Mouse (Mus musculus) midbrain, embryonic 11.5 days (tissue): ENCODE data around the gene Fosl1. TPM values are rescaled to one million over a fixed set of nuclear protein-coding genes. Genes with fewer than 3 reads are reported as not detected.

Experiments used
- ATAC-seq: fragments of 200-750 bp; cut with Nextera tagmentation; 2 replicates; pipeline ENCODE4 v1.8.0; 2017; ENCODE audit warnings: moderate TSS enrichment, moderate library complexity; ENCODE audit not compliant: low FRiP score
- DNase-seq: peaks from one replicate; pipeline ENCODE4 v3.0.0; 2015; ENCODE audit warnings: low spot score; ENCODE audit errors: missing footprints
- H3K27ac ChIP-seq: fragments of 300-500 bp; sonication (generic); 2 replicates; pipeline ENCODE4 v1.5.1; 2014; ENCODE audit warnings: low read depth, low read length
- H3K27me3 ChIP-seq: fragments of 300-500 bp; sonication (generic); 2 replicates; pipeline ENCODE4 v1.6.1; 2014; ENCODE audit warnings: mild to moderate bottlenecking, low read length, moderate library complexity, mixed read lengths; ENCODE audit not compliant: control insufficient read depth, insufficient read depth
- H3K36me3 ChIP-seq: fragments of 300-500 bp; sonication (generic); 2 replicates; pipeline ENCODE4 v1.6.1; 2014; ENCODE audit warnings: mild to moderate bottlenecking, low read length, moderate library complexity, mixed read lengths; ENCODE audit not compliant: control insufficient read depth, insufficient read depth
- H3K4me1 ChIP-seq: fragments of 300-500 bp; sonication (generic); 2 replicates; pipeline ENCODE4 v1.6.1; 2014; ENCODE audit warnings: low read length; ENCODE audit not compliant: control insufficient read depth, insufficient read depth
- H3K4me2 ChIP-seq: fragments of 300-500 bp; sonication (generic); 2 replicates; pipeline ENCODE4 v1.6.1; 2014; ENCODE audit warnings: mild to moderate bottlenecking, moderate library complexity
- H3K4me3 ChIP-seq: fragments of 300-500 bp; sonication (generic); 2 replicates; pipeline ENCODE4 v1.5.1; 2014; ENCODE audit warnings: low read depth, low read length
- H3K9ac ChIP-seq: fragments of 300-500 bp; sonication (generic); 2 replicates; pipeline ENCODE4 v1.6.1; 2014; ENCODE audit warnings: low read length
- H3K9me3 ChIP-seq: fragments of 300-500 bp; sonication (generic); 2 replicates; pipeline ENCODE4 v1.6.1; 2016; ENCODE audit warnings: low read length; ENCODE audit not compliant: control insufficient read depth
- WGBS: fragments of 180-500 bp; shearing (Covaris S2); extraction: QIAGEN DNeasy Blood & Tissue Kit; methylation state at CpG from one replicate; pipeline ENCODE4 v1.1.7; 2014; 5-methylcytosine and 5-hydroxymethylcytosine counted together
- polyA plus RNA-seq: library from polyadenylated mRNA; unstranded; fragments of >200 nt; fragmentation: Nextera tagmentation; extraction: Ambion mirVana; gene quantifications from 2 replicates; pipeline ENCODE4 v1.2.1, GENCODE M21; 2014

The Fosl1 gene
- polyA plus RNA-seq, 1 experiment from 2014 or later, result not detected

GRCm38 (mm10) chr19:5495353-5496051 is 48.2 kb downstream of the Fosl1 start:
- ATAC-seq, result no peak

GRCm38 (mm10) chr19:5496052-5496370 is 48.7 kb downstream of the Fosl1 start:
- 92% methylated on average over 16 of the region's 16 CpGs for WGBS
- H3K4me1 ChIP-seq, result peaks cover 12% of the 10 kb centered on the region
- no peaks in the 10 kb centered on the region for H3K27me3 ChIP-seq
- no peaks in the 10 kb centered on the region for H3K9me3 ChIP-seq
- no peak for ATAC-seq
- no peak overlapping the region for H3K9ac ChIP-seq
- DNase-seq, result no peak
- peaks cover 14% of the 10 kb centered on the region for H3K36me3 ChIP-seq
- H3K4me2 ChIP-seq, result no peak overlapping the region
- no peak overlapping the region for H3K27ac ChIP-seq
- no peak overlapping the region for H3K4me3 ChIP-seq

More at GRCm38 (mm10) chr19:5495353-5496051, 48.2 kb downstream of the Fosl1 start:
- Histone ChIP-seq H3K4me1 (peaks cover 12% of the 10 kb centered on the region), H3K4me2 (no peak overlapping the region), H3K4me3 (no peak overlapping the region), H3K36me3 (peaks cover 14% of the 10 kb centered on the region), H3K9me3 (no peaks in the 10 kb centered on the region), H3K27ac (no peak overlapping the region), H3K27me3 (no peaks in the 10 kb centered on the region), H3K9ac (no peak overlapping the region)
- peak; percentile 89 for DNase-seq
- 83% methylated on average over 12 of the region's 12 CpGs for WGBS

- Histone ChIP-seq H3K36me3 (peaks cover 2% of the 10 kb centered on the region; the same call in 1 of the 2 replicates), H3K27me3 (no peaks in the 10 kb centered on the region), H3K4me3 (no peak overlapping the region), H3K4me1 (no peaks in the 10 kb centered on the region), H3K27ac (no peak overlapping the region), H3K4me2 (no peak overlapping the region), H3K9me3 (no peaks in the 10 kb centered on the region), H3K9ac (no peak overlapping the region)
- DNase-seq, result no peak
- 95% methylated on average over 2 of the region's 2 CpGs for WGBS
- no peak for ATAC-seq
Measured at GRCm38 (mm10) chr19:5500330-5500875, 53.1 kb downstream of the Fosl1 start.

- whole genome bisulfite sequencing, result 51% methylated on average over 17 of the region's 17 CpGs
- ATAC-seq, result no peak
- no peaks in the 10 kb centered on the region for H3K4me1 ChIP-seq
Measured at GRCm38 (mm10) chr19:5503687-5504086, 56.3 kb downstream of the Fosl1 start, which contains the start of gene 1700020D05Rik. TSS of gene 1700020D05Rik (minus strand) at chr19:5503787.

More at GRCm38 (mm10) chr19:5503687-5504086, 56.3 kb downstream of the Fosl1 start, which contains the start of gene 1700020D05Rik:
- no peaks in the 10 kb centered on the region for H3K9me3 ChIP-seq
- H3K4me3 ChIP-seq, result no peak within 1 kb of the TSS
- no peaks in the 10 kb centered on the region for H3K36me3 ChIP-seq
- no peaks in the 10 kb centered on the region for H3K27me3 ChIP-seq
- no peak within 1 kb of the TSS for H3K4me2 ChIP-seq
- no peak within 1 kb of the TSS for H3K27ac ChIP-seq
- H3K9ac ChIP-seq, result no peak within 1 kb of the TSS
- no peak for DNase-seq

Other genes with a start within 250 kb of the Fosl1 start
- 24.8 and 26.1 TPM in 2 replicates for gene Pacs1, start 174.4 kb upstream of the Fosl1 start, polyA plus RNA-seq
- 377 and 399 TPM in 2 replicates for gene Sf3b2, start 152.1 kb upstream of the Fosl1 start, polyA plus RNA-seq
- gene Gal3st3, start 149.2 kb upstream of the Fosl1 start, polyA plus RNA-seq, result 15.6 TPM in 2 replicates
- gene Catsper1, start 111.8 kb upstream of the Fosl1 start, polyA plus RNA-seq, result not detected in 2 replicates
- 1.0 and 2.1 TPM in 2 replicates for gene Cst6, start 98.0 kb upstream of the Fosl1 start, polyA plus RNA-seq
- gene Eif1ad, start 80.8 kb upstream of the Fosl1 start, polyA plus RNA-seq, result 68.1 and 73.9 TPM in 2 replicates
- 477 and 512 TPM in 2 replicates for gene Banf1, start 80.4 kb upstream of the Fosl1 start, polyA plus RNA-seq
- 74.0 and 81.0 TPM in 2 replicates for gene Sart1, start 58.8 kb upstream of the Fosl1 start, polyA plus RNA-seq
- gene Tsga10ip, start 45.0 kb upstream of the Fosl1 start, polyA plus RNA-seq, result not detected in 2 replicates
- 187 and 204 TPM in 2 replicates for gene Drap1, start 22.6 kb upstream of the Fosl1 start, polyA plus RNA-seq
- gene AI837181, start 22.4 kb upstream of the Fosl1 start, polyA plus RNA-seq, result 31.6 and 33.1 TPM in 2 replicates
- gene Ccdc85b, start 10.3 kb downstream of the Fosl1 start, polyA plus RNA-seq, result 6.9 and 7.8 TPM in 2 replicates
- gene Fibp, start 13.1 kb downstream of the Fosl1 start, polyA plus RNA-seq, result 98.3 and 103 TPM in 2 replicates
- gene Ctsw, start 21.0 kb downstream of the Fosl1 start, polyA plus RNA-seq, result 2.4 and 3.0 TPM in 2 replicates
- gene Efemp2, start 26.4 kb downstream of the Fosl1 start, polyA plus RNA-seq, result 52.7 and 54.7 TPM in 2 replicates
- 38.4 TPM in 2 replicates for gene Mus81, start 40.9 kb downstream of the Fosl1 start, polyA plus RNA-seq
- gene Cfl1, start 42.9 kb downstream of the Fosl1 start, polyA plus RNA-seq, result 3,750 and 3,786 TPM in 2 replicates
- not detected in 2 replicates for gene 1700020D05Rik, start 56.2 kb downstream of the Fosl1 start, polyA plus RNA-seq
- 17.9 and 20.3 TPM in 2 replicates for gene Snx32, start 63.0 kb downstream of the Fosl1 start, polyA plus RNA-seq
- gene Ovol1, start 113.1 kb downstream of the Fosl1 start, polyA plus RNA-seq, result 0.18 TPM in 1 of 2 replicates, not detected in the other
- 1.0 and 1.5 TPM in 2 replicates for gene Ap5b1, start 120.5 kb downstream of the Fosl1 start, polyA plus RNA-seq
- gene Rnaseh2c, start 154.3 kb downstream of the Fosl1 start, polyA plus RNA-seq, result 157 and 173 TPM in 2 replicates
- 36.9 and 40.0 TPM in 2 replicates for gene Kat5, start 162.7 kb downstream of the Fosl1 start, polyA plus RNA-seq
- gene Rela, start 189.9 kb downstream of the Fosl1 start, polyA plus RNA-seq, result 24.6 and 29.9 TPM in 2 replicates
- 8.8 and 10.9 TPM in 2 replicates for gene Sipa1, start 216.2 kb downstream of the Fosl1 start, polyA plus RNA-seq
- 14.0 and 17.3 TPM in 2 replicates for gene Map3k11, start 241.2 kb downstream of the Fosl1 start, polyA plus RNA-seq
- 18.6 and 23.1 TPM in 2 replicates for gene Pcnx3, start 241.4 kb downstream of the Fosl1 start, polyA plus RNA-seq